In genomic region chr8:113635592-113636279, GRCm38 (mm10) we compare ENCODE assay signal across 8 mouse cellular contexts. TPM values are rescaled to one million over a fixed set of nuclear protein-coding genes. Genes with fewer than 3 reads are reported as not detected.
A peak's percentile ranks its signal among the peaks of the same experiment; 100 is the strongest.
DNase-seq lines count a peak whose midpoint lies in the region; ATAC-seq and TF ChIP-seq lines count a peak whose summit lies in the region.

No protein-coding gene starts in this region.

- H3K27me3 ChIP-seq in heart, adult 2 months (ENCODE audit: control insufficient read depth, insufficient read depth, low read length), result no peaks in the 10 kb centered on the region
- no peaks in the 10 kb centered on the region for H3K27me3 ChIP-seq in liver, embryonic 16.5 days (ENCODE audit: control insufficient read depth, insufficient read depth, low read depth, low read length)
- no peaks in the 10 kb centered on the region for H3K27me3 ChIP-seq in small intestine, adult 2 months (ENCODE audit: control insufficient read depth, insufficient read depth, low read length)

- H3K4me2 ChIP-seq in liver, embryonic 16.5 days (ENCODE audit: low read depth, low read length), result peak overlapping the region; percentile 94

- intact Hi-C loops in heart, adult 2 months (cut with DNase I), result loop anchor here (10.0 kb wide), 1 partner anchor 799 kb away; the partner anchor contains the start of gene Wwox
- intact Hi-C loops in heart, postnatal 14 days (cut with DNase I), result no loop called here

- H3K27ac ChIP-seq in heart, adult 2 months, result peak overlapping the region; percentile 98
- H3K27ac ChIP-seq in liver, embryonic 16.5 days (ENCODE audit: low read length), result peak overlapping the region; percentile 92
- H3K27ac ChIP-seq in small intestine, adult 2 months (ENCODE audit: insufficient read depth, low read depth, low read length), result peak overlapping the region; percentile 99

- no peaks in the 10 kb centered on the region for H3K9me3 ChIP-seq in liver, embryonic 16.5 days (replicated peaks; ENCODE audit: control insufficient read depth, low read length)

- H3K9ac ChIP-seq in heart, adult 2 months (ENCODE audit: low read depth, low read length), result peak overlapping the region; percentile 71
- H3K9ac ChIP-seq in liver, embryonic 16.5 days (ENCODE audit: low read depth, low read length), result peak overlapping the region; percentile 81

- DNase-seq in heart, adult 2 months, result no peak
- no peak for DNase-seq in heart, postnatal 14 days
- DNase-seq in urinary bladder, postnatal 14 days (ENCODE audit: low spot score), result peak; percentile 90
- no peak for DNase-seq in urinary bladder, postnatal 36 days (ENCODE audit: low spot score in 2 of 2)
- no peak for DNase-seq in ovary, adult 18-20 months (ENCODE audit: low spot score)

- H3K4me3 ChIP-seq in heart, adult 2 months, result peak overlapping the region; percentile 92
- peak overlapping the region; percentile 77 for H3K4me3 ChIP-seq in liver, embryonic 16.5 days (ENCODE audit: low read depth, low read length)
- peak overlapping the region; percentile 82 for H3K4me3 ChIP-seq in small intestine, adult 2 months (ENCODE audit: low read depth, low read length)

- peak; percentile 84; the same call in 1 of the 2 replicates for TF ChIP-seq POLR2A in heart, adult 2 months (IDR thresholded peaks at IDR 0.05; ENCODE audit: insufficient read depth, low read depth, low read length)
- peak; percentile 45; the same call in 1 of the 2 replicates for TF ChIP-seq POLR2A in small intestine, adult 2 months (IDR thresholded peaks at IDR 0.05; ENCODE audit: low read depth, low read length)

- H3K4me1 ChIP-seq in heart, adult 2 months (ENCODE audit: control insufficient read depth, insufficient read depth, low read length), result 0 out of 2 replicates have a peak, but pooled peaks cover 2% of the 10 kb centered on the region
- peaks cover 14% of the 10 kb centered on the region for H3K4me1 ChIP-seq in liver, embryonic 16.5 days (ENCODE audit: control insufficient read depth, low read depth, low read length)
- peaks cover 7% of the 10 kb centered on the region; the same call in 1 of the 2 replicates for H3K4me1 ChIP-seq in small intestine, adult 2 months (ENCODE audit: control insufficient read depth, insufficient read depth, insufficient read length, low read length)

- H3K79me2 ChIP-seq in heart, adult 2 months (replicated peaks; ENCODE audit: control insufficient read depth, insufficient read depth, low read length), result no peaks in the 10 kb centered on the region

- WGBS in heart, adult 2 months, result under 1% methylated on average over 44 of the region's 44 CpGs
- under 1% methylated on average over 44 of the region's 44 CpGs for WGBS in liver, embryonic 16.5 days (ENCODE audit: insufficient replicate concordance)
- WGBS in small intestine, adult 2 months, result under 1% methylated on average over 44 of the region's 44 CpGs

- peak; percentile 58 to 71 for ATAC-seq in hematopoietic stem cell, adult 5-6 weeks (replicated peaks in 1 of 2; ENCODE audit: insufficient read depth in 1 of 2, low FRiP score in 2 of 2, low TSS enrichment in 1 of 2, low read depth in 1 of 2, poor library complexity in 2 of 2, severe bottlenecking in 2 of 2)
- ATAC-seq in liver, embryonic 16.5 days (ENCODE audit: low read depth), result peak; percentile 71

- no peak for TF ChIP-seq EP300 in heart, adult 2 months (IDR thresholded peaks at IDR 0.05; ENCODE audit: insufficient read depth, low read depth, low read length)

- no peaks in the 10 kb centered on the region for H3K36me3 ChIP-seq in heart, adult 2 months (ENCODE audit: control insufficient read depth, insufficient read depth, low read length)
- H3K36me3 ChIP-seq in liver, embryonic 16.5 days (ENCODE audit: control insufficient read depth, insufficient read depth), result no peaks in the 10 kb centered on the region; the same call in 1 of the 2 replicates
- peaks cover 17% of the 10 kb centered on the region; the same call in 1 of the 2 replicates for H3K36me3 ChIP-seq in small intestine, adult 2 months (ENCODE audit: control insufficient read depth, insufficient read depth, low read length)

- TF ChIP-seq CTCF in heart, adult 2 months (IDR thresholded peaks at IDR 0.05), result no peak
- TF ChIP-seq CTCF in small intestine, adult 2 months (IDR thresholded peaks at IDR 0.05; ENCODE audit: extremely low read depth, insufficient read length, insufficient replicate concordance, low read depth, low read length), result no peak

RNA-seq across cellular contexts. Expression of gene Mon1b, which starts 0.3 kb away (rescaled TPM):
- total RNA-seq in heart, adult 2 months (2021), result 1 to 10 TPM; 6.2 to 6.6 TPM
- 2.7 and 3.3 TPM in 2 replicates for polyA plus RNA-seq in heart, adult 2 months (2012; rRNA removed)
- total RNA-seq in heart, postnatal 14 days (2021), result 1 to 10 TPM; 6.5 to 6.7 TPM
- total RNA-seq in hematopoietic stem cell, adult 5-6 weeks (2017), result 18.7 and 20.5 TPM in 2 replicates
- 2.7 TPM in 2 replicates for polyA plus RNA-seq in liver, embryonic 16.5 days (2015; fragmentation: Nextera tagmentation; extraction: Ambion mirVana)
- polyA plus RNA-seq in small intestine, adult 2 months (2012; rRNA removed), result 7.6 and 9.9 TPM in 2 replicates

RNA-seq across cellular contexts. Expression of gene Syce1l, which starts 7.3 kb away (rescaled TPM):
- total RNA-seq in heart, adult 2 months (2021), result not detected
- polyA plus RNA-seq in heart, adult 2 months (2012; rRNA removed), result not detected in 2 replicates
- total RNA-seq in heart, postnatal 14 days (2021), result not detected
- not detected in 2 replicates for total RNA-seq in hematopoietic stem cell, adult 5-6 weeks (2017)
- polyA plus RNA-seq in liver, embryonic 16.5 days (2015; fragmentation: Nextera tagmentation; extraction: Ambion mirVana), result not detected in 2 replicates
- polyA plus RNA-seq in small intestine, adult 2 months (2012; rRNA removed), result not detected in 2 replicates
